13 mouse cellular contexts compared by ENCODE assay signal in the genomic region with DNA sequence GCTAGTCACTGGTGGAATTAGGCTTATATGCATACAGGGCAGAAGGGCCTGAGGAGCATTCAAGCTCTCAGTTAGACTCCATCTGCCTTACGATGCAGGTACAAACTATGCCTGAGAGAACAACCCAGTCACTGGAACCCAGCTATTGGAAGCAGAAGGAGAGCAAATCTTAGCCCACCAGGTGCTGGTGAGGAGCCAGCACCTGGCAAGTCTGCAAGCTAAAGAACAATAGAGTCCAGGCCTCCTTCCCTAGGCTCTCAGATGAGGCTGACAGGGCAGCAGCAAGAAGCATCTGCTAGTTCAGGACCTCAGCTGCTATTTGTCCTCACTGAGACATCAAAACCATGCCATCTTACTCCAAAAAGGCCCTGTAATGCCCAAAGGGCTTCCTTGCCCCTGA.
"Had no signal": no experiment of that assay in that cellular context is flagged by ENCODE, and none has a peak within 500 bp of the region (broad histone marks: within the 10 kb centered on the region; RNA-seq: fewer than 3 reads in every experiment).

No protein-coding gene starts in this region.

- H3K4me1 ChIP-seq: stomach, embryonic 15.5 days had no signal

- H3K9me3 ChIP-seq: limb, embryonic 13.5 days; midbrain, embryonic 10.5 days; neural tube, embryonic 13.5 days; stomach, embryonic 15.5 days had no signal

- H3K36me3 ChIP-seq: limb, embryonic 13.5 days; midbrain, embryonic 10.5 days; stomach, embryonic 15.5 days had no signal

- H3K9ac ChIP-seq: limb, embryonic 13.5 days; liver, embryonic 14.5 days; neural tube, embryonic 13.5 days; stomach, embryonic 15.5 days had no signal

- H3K4me3 ChIP-seq: limb, embryonic 13.5 days; midbrain, embryonic 10.5 days; myocyte; neural tube, embryonic 13.5 days; stomach, embryonic 15.5 days had no signal

- H3K4me2 ChIP-seq: limb, embryonic 13.5 days; neural tube, embryonic 13.5 days; stomach, embryonic 15.5 days had no signal

- DNase-seq: kidney, postnatal 10 days; kidney, postnatal 4 days; lung, adult 18-20 months; lung, postnatal 36 days; midbrain, embryonic 14.5 days; retina, postnatal 1 day; right cerebral cortex, postnatal 14 days had no signal

- H3K27ac ChIP-seq: limb, embryonic 13.5 days; liver, embryonic 14.5 days; midbrain, embryonic 10.5 days; neural tube, embryonic 13.5 days; stomach, embryonic 15.5 days had no signal
